Mouse (Mus musculus) neural tube, embryonic 15.5 days (tissue): ENCODE data around the gene Mus81. TPM values are rescaled to one million over a fixed set of nuclear protein-coding genes. Genes with fewer than 3 reads are reported as not detected.

Experiments used
- ATAC-seq: fragments of 200-750 bp; cut with Nextera tagmentation; 2 replicates; pipeline ENCODE4 v1.8.0; 2017; ENCODE audit warnings: mild to moderate bottlenecking, moderate TSS enrichment, moderate library complexity; ENCODE audit not compliant: low FRiP score
- H3K27ac ChIP-seq: fragments of 300-500 bp; sonication (generic); replicated peaks from 2 replicates; pipeline ENCODE4 v1.5.1; 2015; ENCODE audit warnings: mild to moderate bottlenecking, inconsistent platforms
- H3K27me3 ChIP-seq: fragments of 300-500 bp; sonication (generic); replicated peaks from 2 replicates; pipeline ENCODE4 v1.6.1; 2015; ENCODE audit warnings: inconsistent platforms
- H3K36me3 ChIP-seq: fragments of 300-500 bp; sonication (generic); 2 replicates; pipeline ENCODE4 v1.6.1; 2015; ENCODE audit warnings: inconsistent platforms
- H3K4me1 ChIP-seq: fragments of 300-500 bp; sonication (generic); 2 replicates; pipeline ENCODE4 v1.6.1; 2015; ENCODE audit warnings: inconsistent platforms
- H3K4me2 ChIP-seq: fragments of 300-500 bp; sonication (generic); 2 replicates; pipeline ENCODE4 v1.6.1; 2015; ENCODE audit warnings: inconsistent platforms, mild to moderate bottlenecking, moderate library complexity
- H3K4me3 ChIP-seq: fragments of 300-500 bp; sonication (generic); replicated peaks from 2 replicates; pipeline ENCODE4 v1.5.1; 2015; ENCODE audit warnings: mild to moderate bottlenecking, inconsistent platforms
- H3K9ac ChIP-seq: fragments of 300-500 bp; sonication (generic); replicated peaks from 2 replicates; pipeline ENCODE4 v1.6.1; 2015; ENCODE audit warnings: mild to moderate bottlenecking, inconsistent platforms
- H3K9me3 ChIP-seq: fragments of 300-500 bp; sonication (generic); replicated peaks from 2 replicates; pipeline ENCODE4 v1.6.1; 2016; ENCODE audit warnings: inconsistent platforms
- WGBS: fragments of 180-500 bp; shearing (Covaris S2); methylation state at CpG from one replicate; pipeline ENCODE4 v1.1.7; 2015; ENCODE audit warnings: mixed read lengths; 5-methylcytosine and 5-hydroxymethylcytosine counted together
- polyA plus RNA-seq: library from polyadenylated mRNA; unstranded; fragments of >200 nt; fragmentation: Nextera tagmentation; extraction: Ambion mirVana; gene quantifications from 2 replicates; pipeline ENCODE4 v1.2.1, GENCODE M21; 2015

Gene Mus81
- polyA plus RNA-seq = 48.0 and 48.4 TPM in 2 replicates

GRCm38 (mm10) chr19:5487768-5488550 is at the start of gene Mus81:
Gene Mus81, minus strand, starts transcription at chr19:5488402.
- under 1% methylated on average over 39 of the region's 39 CpGs for WGBS
- Histone ChIP-seq H3K9me3 (no peaks in the 10 kb centered on the region), H3K4me3 (peak within 1 kb of the TSS; percentile 63), H3K4me1 (peaks cover 49% of the 10 kb centered on the region), H3K27me3 (no peaks in the 10 kb centered on the region), H3K4me2 (peak within 1 kb of the TSS; percentile 85), H3K36me3 (peaks cover 35% of the 10 kb centered on the region), H3K27ac (peak within 1 kb of the TSS; percentile 99), H3K9ac (peak within 1 kb of the TSS; percentile 64)
- ATAC-seq = peak; percentile 58

GRCm38 (mm10) chr19:5532520-5532919 is 44.3 kb upstream of the Mus81 start:
- Histone ChIP-seq H3K9me3 (no peaks in the 10 kb centered on the region), H3K9ac (no peak overlapping the region), H3K4me3 (no peak overlapping the region), H3K4me1 (peaks cover 15% of the 10 kb centered on the region), H3K4me2 (no peak overlapping the region), H3K27ac (no peak overlapping the region), H3K27me3 (peaks cover 8% of the 10 kb centered on the region; the same call in 1 of the 2 replicates), H3K36me3 (no peaks in the 10 kb centered on the region)
- no peak for ATAC-seq
- 76% methylated on average over 8 of the region's 8 CpGs for WGBS

- H3K27ac ChIP-seq = no peak overlapping the region
- peaks cover 15% of the 10 kb centered on the region for H3K4me1 ChIP-seq
- no peaks in the 10 kb centered on the region for H3K36me3 ChIP-seq
- peaks cover 8% of the 10 kb centered on the region; the same call in 1 of the 2 replicates for H3K27me3 ChIP-seq
- H3K4me3 ChIP-seq = no peak overlapping the region
- no peaks in the 10 kb centered on the region for H3K9me3 ChIP-seq
- WGBS = 23% methylated on average over 7 of the region's 7 CpGs
- no peak overlapping the region for H3K9ac ChIP-seq
- ATAC-seq = no peak
- peak overlapping the region; percentile 48; the same call in 1 of the 2 replicates for H3K4me2 ChIP-seq
Measured at GRCm38 (mm10) chr19:5530138-5530524, 41.9 kb upstream of the Mus81 start.

GRCm38 (mm10) chr19:5529325-5530137 is 41.3 kb upstream of the Mus81 start:
- Histone ChIP-seq H3K9me3 (no peaks in the 10 kb centered on the region), H3K36me3 (no peaks in the 10 kb centered on the region), H3K4me2 (peak overlapping the region; percentile 48), H3K27ac (no peak overlapping the region), H3K4me1 (peaks cover 15% of the 10 kb centered on the region), H3K27me3 (peaks cover 8% of the 10 kb centered on the region; the same call in 1 of the 2 replicates), H3K9ac (no peak overlapping the region), H3K4me3 (0 out of 2 replicates have a peak overlapping the region, but pooled peaks have one; percentile 2)
- WGBS = 13% methylated on average over 20 of the region's 20 CpGs
- peak; percentile 84; the same call in 1 of the 2 replicates for ATAC-seq

GRCm38 (mm10) chr19:5525204-5525603 is 37.0 kb upstream of the Mus81 start:
- WGBS = 75% methylated on average over 5 of the region's 5 CpGs
- no peak overlapping the region for H3K27ac ChIP-seq
- no peaks in the 10 kb centered on the region for H3K36me3 ChIP-seq
- no peak overlapping the region for H3K4me3 ChIP-seq
- no peak overlapping the region for H3K4me2 ChIP-seq
- H3K27me3 ChIP-seq = no peaks in the 10 kb centered on the region
- no peaks in the 10 kb centered on the region for H3K9me3 ChIP-seq
- peaks cover 13% of the 10 kb centered on the region for H3K4me1 ChIP-seq
- H3K9ac ChIP-seq = no peak overlapping the region
- ATAC-seq = no peak

- Histone ChIP-seq H3K27me3 (no peaks in the 10 kb centered on the region), H3K9me3 (no peaks in the 10 kb centered on the region), H3K27ac (no peak overlapping the region), H3K9ac (no peak overlapping the region), H3K36me3 (no peaks in the 10 kb centered on the region), H3K4me3 (no peak overlapping the region), H3K4me2 (no peak overlapping the region), H3K4me1 (no peaks in the 10 kb centered on the region)
- no peak for ATAC-seq
- 88% methylated on average over 3 of the region's 3 CpGs for WGBS
Measured at GRCm38 (mm10) chr19:5518721-5519120, 30.5 kb upstream of the Mus81 start.

GRCm38 (mm10) chr19:5516906-5517505 is 28.8 kb upstream of the Mus81 start:
- WGBS = 77% methylated on average over 8 of the region's 8 CpGs
- H3K36me3 ChIP-seq = no peaks in the 10 kb centered on the region
- H3K4me2 ChIP-seq = no peak overlapping the region
- H3K9ac ChIP-seq = no peak overlapping the region
- no peak overlapping the region for H3K27ac ChIP-seq
- no peak for ATAC-seq
- peaks cover 7% of the 10 kb centered on the region; the same call in 1 of the 2 replicates for H3K4me1 ChIP-seq
- H3K9me3 ChIP-seq = no peaks in the 10 kb centered on the region
- no peaks in the 10 kb centered on the region for H3K27me3 ChIP-seq
- H3K4me3 ChIP-seq = no peak overlapping the region

- Histone ChIP-seq H3K36me3 (no peaks in the 10 kb centered on the region), H3K27me3 (no peaks in the 10 kb centered on the region), H3K4me3 (no peak overlapping the region), H3K27ac (no peak overlapping the region), H3K9ac (no peak overlapping the region), H3K4me2 (no peak overlapping the region), H3K4me1 (peaks cover 10% of the 10 kb centered on the region), H3K9me3 (no peaks in the 10 kb centered on the region)
- ATAC-seq = no peak
- WGBS = 82% methylated on average over 7 of the region's 7 CpGs
Measured at GRCm38 (mm10) chr19:5515840-5516777, 27.9 kb upstream of the Mus81 start.

- no peak overlapping the region for H3K9ac ChIP-seq
- no peaks in the 10 kb centered on the region for H3K9me3 ChIP-seq
- no peaks in the 10 kb centered on the region for H3K27me3 ChIP-seq
- H3K4me1 ChIP-seq = peaks cover 32% of the 10 kb centered on the region
- no peak overlapping the region for H3K4me3 ChIP-seq
- no peak overlapping the region for H3K27ac ChIP-seq
- H3K36me3 ChIP-seq = no peaks in the 10 kb centered on the region
- H3K4me2 ChIP-seq = no peak overlapping the region
- no peak for ATAC-seq
- WGBS = 91% methylated on average over 3 of the region's 3 CpGs
Measured at GRCm38 (mm10) chr19:5513005-5513349, 24.8 kb upstream of the Mus81 start.

DNA sequence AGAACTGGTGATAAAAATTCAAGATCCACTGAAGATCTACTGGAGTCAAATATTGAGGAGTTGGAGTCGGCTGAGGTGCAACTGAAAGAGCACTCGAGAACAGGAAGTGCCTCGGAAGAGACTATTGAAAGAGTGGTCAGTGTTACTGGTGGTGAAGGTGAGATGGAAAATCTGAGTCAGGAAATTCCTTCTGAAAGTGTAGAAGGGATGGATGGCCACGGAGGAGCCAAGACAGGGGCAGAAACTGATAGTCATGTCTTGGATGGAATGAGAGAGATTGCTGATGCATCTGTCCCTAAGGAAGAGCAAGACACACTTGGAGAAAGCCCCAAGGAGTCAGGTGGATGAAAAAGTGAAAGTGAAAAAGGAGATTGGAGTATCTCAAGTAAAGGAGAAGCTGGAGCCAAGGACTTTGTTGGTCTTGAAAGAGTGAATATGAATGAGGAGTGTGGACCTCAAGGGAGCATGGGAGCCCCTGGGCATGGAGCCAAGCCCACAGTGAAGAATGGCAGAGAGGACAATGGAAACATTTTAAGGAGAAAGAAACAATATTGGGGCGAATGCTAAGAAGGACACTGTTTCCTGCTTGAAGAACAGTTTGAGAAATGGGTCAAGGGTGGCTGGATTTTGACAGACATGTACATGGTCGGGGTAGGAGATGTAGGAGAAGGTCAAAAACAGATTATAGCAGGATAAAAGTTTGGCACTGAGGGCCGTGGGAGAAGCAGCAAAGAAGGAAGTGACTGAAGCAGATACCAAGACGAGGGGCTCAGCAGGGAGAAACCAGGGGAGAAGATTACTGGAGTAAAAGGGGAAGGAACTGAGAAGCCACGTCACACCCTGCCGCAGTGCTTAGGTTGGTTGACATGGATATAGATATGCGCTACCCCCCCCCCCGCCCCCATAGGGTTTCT is 24.1 kb upstream of the Mus81 start:
- no peak overlapping the region for H3K4me3 ChIP-seq
- no peaks in the 10 kb centered on the region for H3K27me3 ChIP-seq
- peak overlapping the region; percentile 11; the same call in 1 of the 2 replicates for H3K4me2 ChIP-seq
- 0 out of 2 replicates have a peak overlapping the region, but pooled peaks have one; percentile 45 for H3K27ac ChIP-seq
- peaks cover 33% of the 10 kb centered on the region for H3K4me1 ChIP-seq
- no peak overlapping the region for H3K9ac ChIP-seq
- 80% methylated on average over 12 of the region's 12 CpGs for WGBS
- H3K36me3 ChIP-seq = no peaks in the 10 kb centered on the region
- H3K9me3 ChIP-seq = no peaks in the 10 kb centered on the region
- ATAC-seq = no peak
